Mouse (Mus musculus): ENCODE results near the gene Usp32. TPM values are rescaled to one million over a fixed set of nuclear protein-coding genes. Genes with fewer than 3 reads are reported as not detected.

The Usp32 gene
- 23.6 to 26.5 TPM (median 25.8 TPM) in 4 replicates for total RNA-seq (2023; ENCODE audit: inconsistent age)

DNA sequence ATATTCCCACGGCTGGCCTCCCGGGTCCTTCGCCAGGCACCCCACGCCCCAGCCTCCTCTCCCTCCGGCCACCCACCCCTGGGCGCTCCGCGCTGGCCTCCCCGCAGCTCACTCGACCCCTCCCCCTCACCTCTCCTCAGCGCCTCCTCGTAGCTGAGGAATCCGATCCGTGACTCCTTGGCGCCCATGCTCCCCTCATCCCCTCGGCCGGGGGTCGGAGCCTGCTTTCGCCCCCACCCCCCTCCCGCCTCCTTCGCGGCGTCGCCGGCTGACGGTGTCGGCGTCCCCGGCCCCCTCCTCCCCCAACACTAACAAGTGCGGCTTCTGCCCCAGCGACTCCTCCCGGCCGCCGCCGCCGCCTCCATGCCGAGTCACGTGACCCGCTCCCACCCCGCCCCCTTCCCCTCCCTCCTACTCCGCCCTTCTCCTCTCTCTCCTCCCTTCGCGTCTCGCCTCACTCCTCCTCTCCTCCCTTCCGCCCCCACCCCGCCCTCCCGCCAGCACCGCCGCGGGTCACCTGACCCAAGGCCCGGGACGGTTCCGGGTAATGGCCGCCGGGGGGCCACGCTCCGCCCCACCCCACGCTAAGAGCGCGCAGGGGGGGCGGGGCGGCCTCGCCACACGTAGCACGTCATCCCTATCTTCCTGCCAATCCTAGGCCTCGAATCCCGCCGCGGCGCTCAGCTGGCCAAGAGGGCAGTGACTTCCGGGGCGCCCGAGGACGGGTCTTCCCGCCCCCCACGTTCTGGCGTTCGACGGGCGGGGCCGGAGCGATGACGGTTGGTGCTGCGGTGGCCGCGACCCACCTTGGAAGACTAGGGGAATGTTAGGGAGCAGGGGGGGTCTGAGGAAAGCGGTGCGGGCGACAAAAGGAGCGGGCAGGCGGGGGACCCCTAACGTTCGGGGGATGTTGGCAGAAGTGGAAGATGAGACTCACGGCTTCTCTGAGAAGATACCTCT, at the start of gene Usp32:
Gene Usp32, minus strand, starts transcription at position 581 of the 960 bp plus-strand sequence.

DNA sequence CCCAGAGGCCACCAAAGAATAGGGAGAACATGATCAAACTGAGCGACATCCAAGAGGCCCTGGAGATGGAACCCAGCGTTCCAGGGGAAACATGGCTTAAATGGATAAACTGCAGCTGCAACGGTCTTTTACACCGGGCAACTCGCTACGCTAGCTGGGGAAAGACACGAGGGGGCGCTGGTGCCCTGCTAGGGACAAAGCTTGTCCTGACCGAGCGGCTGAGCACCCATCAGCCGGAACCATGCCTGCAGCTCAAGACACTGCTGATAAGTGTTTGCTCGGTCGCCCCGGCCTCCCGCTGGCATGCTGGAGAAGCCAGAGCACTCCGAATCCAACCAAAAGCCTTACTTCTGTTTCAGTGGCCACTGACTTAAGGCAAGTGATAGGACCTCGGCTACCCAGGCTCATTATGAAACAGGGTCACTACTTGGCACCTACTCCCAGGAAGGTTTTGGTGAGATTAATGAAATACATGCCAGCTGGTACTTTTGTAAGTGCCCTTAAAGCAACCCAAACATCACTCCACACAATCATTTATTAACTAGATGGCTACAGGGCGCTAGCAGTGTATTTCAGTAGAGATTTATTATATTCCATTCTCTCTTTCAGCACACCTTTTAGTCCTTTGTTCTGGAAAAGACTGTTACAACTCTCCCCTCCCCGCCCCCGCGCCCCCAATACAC, 30.2 kb upstream of the Usp32 start, which contains the start of gene 1700125H20Rik:
Gene 1700125H20Rik, plus strand, starts transcription at position 347 of the 683 bp plus-strand sequence.

GRCm38 (mm10) chr11:84957591-84958270, 182.2 kb downstream of the Usp32 start, which contains the start of gene Car4:
Car4 (plus strand) TSS chr11:84957786.

Other genes starting within 250 kb of the Usp32 start
- gene Znhit3, start 223.8 kb downstream of the Usp32 start, total RNA-seq (2023; ENCODE audit: inconsistent age) = 30.0 to 41.5 TPM (median 37.6 TPM) in 4 replicates
- gene Car4, start 182.4 kb downstream of the Usp32 start, total RNA-seq (2023; ENCODE audit: inconsistent age) = not detected in 4 replicates
- gene 1700125H20Rik, start 30.2 kb upstream of the Usp32 start, total RNA-seq (2023; ENCODE audit: inconsistent age) = not detected in 4 replicates
- 21.2 to 24.3 TPM (median 22.9 TPM) in 4 replicates for gene Appbp2, start 95.0 kb upstream of the Usp32 start, total RNA-seq (2023; ENCODE audit: inconsistent age)
- 34.0 to 36.3 TPM (median 35.7 TPM) in 4 replicates for gene Ppm1d, start 171.1 kb upstream of the Usp32 start, total RNA-seq (2023; ENCODE audit: inconsistent age)
- 40.4 to 54.4 TPM (median 45.7 TPM) in 4 replicates for gene Bcas3, start 213.0 kb upstream of the Usp32 start, total RNA-seq (2023; ENCODE audit: inconsistent age)